Mouse (Mus musculus) intestine, embryonic 15.5 days (tissue): ENCODE results near the gene Fmnl1. TPM values are rescaled to one million over a fixed set of nuclear protein-coding genes. Genes with fewer than 3 reads are reported as not detected.
A peak's percentile ranks its signal among the peaks of the same experiment; 100 is the strongest.

Source experiments
- ATAC-seq: fragments of 200-750 bp; cut with Nextera tagmentation; 2 replicates; pipeline ENCODE4 v1.8.0; 2017; ENCODE audit warnings: moderate TSS enrichment, moderate library complexity
- H3K27ac ChIP-seq: fragments of 300-500 bp; sonication (generic); 2 replicates; pipeline ENCODE4 v1.5.1; 2015; ENCODE audit warnings: mild to moderate bottlenecking, inconsistent platforms
- H3K27me3 ChIP-seq: fragments of 300-500 bp; sonication (generic); replicated peaks from 2 replicates; pipeline ENCODE4 v1.6.1; 2015; ENCODE audit warnings: inconsistent platforms
- H3K36me3 ChIP-seq: fragments of 300-500 bp; sonication (generic); 2 replicates; pipeline ENCODE4 v1.6.1; 2015; ENCODE audit warnings: inconsistent platforms
- H3K4me1 ChIP-seq: fragments of 300-500 bp; sonication (generic); replicated peaks from 2 replicates; pipeline ENCODE4 v1.6.1; 2015; ENCODE audit warnings: inconsistent platforms
- H3K4me2 ChIP-seq: fragments of 300-500 bp; sonication (generic); replicated peaks from 2 replicates; pipeline ENCODE4 v1.6.1; 2015; ENCODE audit warnings: mild to moderate bottlenecking, inconsistent platforms
- H3K4me3 ChIP-seq: fragments of 300-500 bp; sonication (generic); replicated peaks from 2 replicates; pipeline ENCODE4 v1.5.1; 2015; ENCODE audit warnings: inconsistent platforms
- H3K9ac ChIP-seq: fragments of 300-500 bp; sonication (generic); 2 replicates; pipeline ENCODE4 v1.6.1; 2015; ENCODE audit warnings: inconsistent platforms
- H3K9me3 ChIP-seq: fragments of 300-500 bp; sonication (generic); 2 replicates; pipeline ENCODE4 v1.6.1; 2016; ENCODE audit warnings: inconsistent platforms
- WGBS: fragments of 180-500 bp; shearing (Covaris S2); methylation state at CpG from one replicate; pipeline ENCODE4 v1.1.7; 2015; 5-methylcytosine and 5-hydroxymethylcytosine counted together
- polyA plus RNA-seq: library from polyadenylated mRNA; unstranded; fragments of >200 nt; fragmentation: Nextera tagmentation; extraction: Ambion mirVana; gene quantifications from 2 replicates; pipeline ENCODE4 v1.2.1, GENCODE M21; 2015

The Fmnl1 gene
- polyA plus RNA-seq = 2.0 and 2.2 TPM in 2 replicates

- Histone ChIP-seq H3K27ac (no peak within 1 kb of the TSS), H3K4me1 (peaks cover 9% of the 10 kb centered on the region), H3K4me2 (peak within 1 kb of the TSS; percentile 97), H3K27me3 (peaks cover 34% of the 10 kb centered on the region), H3K4me3 (peak within 1 kb of the TSS; percentile 55), H3K9me3 (no peaks in the 10 kb centered on the region), H3K36me3 (no peaks in the 10 kb centered on the region), H3K9ac (peak within 1 kb of the TSS; percentile 59)
- WGBS = under 1% methylated on average over 83 of the region's 84 CpGs
- ATAC-seq = peak; percentile 66
Observed at GRCm38 (mm10) chr11:103170494-103171285, at the start of gene Fmnl1. Gene Fmnl1 (plus strand): TSS chr11:103171107.

- Histone ChIP-seq H3K27ac (peak within 1 kb of the TSS; percentile 96), H3K4me1 (peaks cover 20% of the 10 kb centered on the region), H3K27me3 (no peaks in the 10 kb centered on the region), H3K36me3 (no peaks in the 10 kb centered on the region), H3K4me3 (peak within 1 kb of the TSS; percentile 75), H3K4me2 (peak within 1 kb of the TSS; percentile 67), H3K9me3 (no peaks in the 10 kb centered on the region), H3K9ac (peak within 1 kb of the TSS; percentile 98)
- ATAC-seq = peak; percentile 46
- WGBS = under 1% methylated on average over 39 of the region's 39 CpGs
Observed at GRCm38 (mm10) chr11:103131701-103132575, 39.0 kb upstream of the Fmnl1 start, which contains the start of gene Hexim2. Gene Hexim2 (plus strand): TSS chr11:103132429.

- Histone ChIP-seq H3K9ac (peak overlapping the region; percentile 98), H3K27ac (peak overlapping the region; percentile 96), H3K4me3 (peak overlapping the region; percentile 75), H3K9me3 (no peaks in the 10 kb centered on the region), H3K4me2 (peak overlapping the region; percentile 67), H3K4me1 (peaks cover 20% of the 10 kb centered on the region), H3K27me3 (no peaks in the 10 kb centered on the region), H3K36me3 (no peaks in the 10 kb centered on the region)
- ATAC-seq = peak; percentile 95
- under 1% methylated on average over 58 of the region's 58 CpGs for WGBS
Observed at GRCm38 (mm10) chr11:103132576-103133455, 38.1 kb upstream of the Fmnl1 start.

- WGBS = 46% methylated on average over 6 of the region's 6 CpGs
- Histone ChIP-seq H3K27me3 (no peaks in the 10 kb centered on the region), H3K9me3 (no peaks in the 10 kb centered on the region), H3K4me1 (peaks cover 20% of the 10 kb centered on the region), H3K4me3 (peak overlapping the region; percentile 32), H3K9ac (peak overlapping the region; percentile 37), H3K27ac (peak overlapping the region; percentile 52), H3K36me3 (no peaks in the 10 kb centered on the region), H3K4me2 (peak overlapping the region; percentile 61)
- no peak for ATAC-seq
Observed at GRCm38 (mm10) chr11:103133456-103134185, 37.3 kb upstream of the Fmnl1 start.

GRCm38 (mm10) chr11:103134221-103134620 is 36.7 kb upstream of the Fmnl1 start:
- H3K4me2 ChIP-seq = 0 out of 2 replicates have a peak overlapping the region, but pooled peaks have one; percentile 61
- no peak overlapping the region for H3K9ac ChIP-seq
- no peaks in the 10 kb centered on the region for H3K27me3 ChIP-seq
- 0 out of 2 replicates have a peak, but pooled peaks cover under 1% of the 10 kb centered on the region for H3K36me3 ChIP-seq
- WGBS = 63% methylated on average over 3 of the region's 3 CpGs
- H3K4me1 ChIP-seq = peaks cover 20% of the 10 kb centered on the region
- no peak overlapping the region for H3K4me3 ChIP-seq
- ATAC-seq = no peak
- H3K9me3 ChIP-seq = no peaks in the 10 kb centered on the region
- H3K27ac ChIP-seq = peak overlapping the region; percentile 52; the same call in 1 of the 2 replicates

- no peak overlapping the region for H3K4me3 ChIP-seq
- H3K36me3 ChIP-seq = 0 out of 2 replicates have a peak, but pooled peaks cover 4% of the 10 kb centered on the region
- no peak for ATAC-seq
- no peaks in the 10 kb centered on the region for H3K27me3 ChIP-seq
- no peak overlapping the region for H3K27ac ChIP-seq
- no peaks in the 10 kb centered on the region for H3K9me3 ChIP-seq
- H3K4me1 ChIP-seq = peaks cover 25% of the 10 kb centered on the region
- H3K9ac ChIP-seq = no peak overlapping the region
- WGBS = 81% methylated on average over 8 of the region's 8 CpGs
- H3K4me2 ChIP-seq = no peak overlapping the region
Observed at GRCm38 (mm10) chr11:103136039-103136577, 34.8 kb upstream of the Fmnl1 start.

- Histone ChIP-seq H3K36me3 (0 out of 2 replicates have a peak, but pooled peaks cover 4% of the 10 kb centered on the region), H3K27ac (peak overlapping the region; percentile 96), H3K4me3 (no peak overlapping the region), H3K4me1 (peaks cover 45% of the 10 kb centered on the region), H3K9me3 (no peaks in the 10 kb centered on the region), H3K27me3 (no peaks in the 10 kb centered on the region), H3K4me2 (peak overlapping the region; percentile 36; the same call in 1 of the 2 replicates), H3K9ac (0 out of 2 replicates have a peak overlapping the region, but pooled peaks have one; percentile 3)
- no peak for ATAC-seq
- 69% methylated on average over 14 of the region's 14 CpGs for WGBS
Observed at GRCm38 (mm10) chr11:103139951-103140762, 30.8 kb upstream of the Fmnl1 start.

- Histone ChIP-seq H3K9ac (no peak overlapping the region), H3K27ac (peak overlapping the region; percentile 96), H3K4me2 (peak overlapping the region; percentile 36; the same call in 1 of the 2 replicates), H3K4me1 (peaks cover 48% of the 10 kb centered on the region), H3K9me3 (no peaks in the 10 kb centered on the region), H3K27me3 (no peaks in the 10 kb centered on the region), H3K4me3 (no peak overlapping the region), H3K36me3 (0 out of 2 replicates have a peak, but pooled peaks cover 4% of the 10 kb centered on the region)
- WGBS = 20% methylated on average over 6 of the region's 6 CpGs
- ATAC-seq = peak; percentile 37
Observed at GRCm38 (mm10) chr11:103140763-103141100, 30.2 kb upstream of the Fmnl1 start.

- 12% methylated on average over 11 of the region's 11 CpGs for WGBS
- 0 out of 2 replicates have a peak, but pooled peaks cover 4% of the 10 kb centered on the region for H3K36me3 ChIP-seq
- no peaks in the 10 kb centered on the region for H3K9me3 ChIP-seq
- H3K9ac ChIP-seq = peak overlapping the region; percentile 28
- peak; percentile 88 for ATAC-seq
- H3K27me3 ChIP-seq = no peaks in the 10 kb centered on the region
- peak overlapping the region; percentile 96 for H3K27ac ChIP-seq
- 0 out of 2 replicates have a peak overlapping the region, but pooled peaks have one; percentile 3 for H3K4me3 ChIP-seq
- peak overlapping the region; percentile 48 for H3K4me2 ChIP-seq
- H3K4me1 ChIP-seq = peaks cover 48% of the 10 kb centered on the region
Observed at GRCm38 (mm10) chr11:103141101-103141943, 29.6 kb upstream of the Fmnl1 start.
